Mouse (Mus musculus) lung, postnatal 10 days (tissue): ENCODE data around the gene Exd2.

Experiments
- DNase-seq: peaks from one replicate; pipeline ENCODE4 v3.0.0; 2021

Exd2 gene

GRCm38 (mm10) chr12:80462942-80463651 is at the start of gene Exd2:
Gene Exd2, plus strand, starts transcription at chr12:80463095.
- peak; percentile 93 for DNase-seq

- DNase-seq, result no peak
Observed at GRCm38 (mm10) chr12:80415100-80415499, 47.8 kb upstream of the Exd2 start.

- no peak for DNase-seq
Observed at GRCm38 (mm10) chr12:80427683-80428082, 35.2 kb upstream of the Exd2 start.

GRCm38 (mm10) chr12:80433266-80433665 is 29.6 kb upstream of the Exd2 start:
- peak; percentile 5 for DNase-seq

GRCm38 (mm10) chr12:80434601-80434960 is 28.3 kb upstream of the Exd2 start:
- no peak for DNase-seq

GRCm38 (mm10) chr12:80434961-80435691 is 27.8 kb upstream of the Exd2 start:
- peak; percentile 85 for DNase-seq

GRCm38 (mm10) chr12:80435887-80436286 is 27.0 kb upstream of the Exd2 start:
- no peak for DNase-seq

GRCm38 (mm10) chr12:80436336-80436976 is 26.4 kb upstream of the Exd2 start, which contains the start of gene Dcaf5:
Gene Dcaf5, minus strand, starts transcription at chr12:80436601.
- DNase-seq, result peak; percentile 80

GRCm38 (mm10) chr12:80437051-80437675 is 25.7 kb upstream of the Exd2 start:
- no peak for DNase-seq

- DNase-seq, result peak; percentile 40
Observed at GRCm38 (mm10) chr12:80440957-80441356, 21.9 kb upstream of the Exd2 start.

- no peak for DNase-seq
Observed at GRCm38 (mm10) chr12:80444525-80445109, 18.3 kb upstream of the Exd2 start.

- no peak for DNase-seq
Observed at GRCm38 (mm10) chr12:80453506-80453905, 9.4 kb upstream of the Exd2 start.

GRCm38 (mm10) chr12:80458033-80458432 is 4.9 kb upstream of the Exd2 start:
- no peak for DNase-seq

GRCm38 (mm10) chr12:80462292-80462896 is 501 bp upstream of the Exd2 start:
- peak; percentile 16 for DNase-seq

- DNase-seq, result peak; percentile 26
Observed at GRCm38 (mm10) chr12:80463666-80464269, 873 bp downstream of the Exd2 start.

GRCm38 (mm10) chr12:80470206-80470605 is 7.3 kb downstream of the Exd2 start:
- no peak for DNase-seq

GRCm38 (mm10) chr12:80471926-80472325 is 9.0 kb downstream of the Exd2 start:
- no peak for DNase-seq

- DNase-seq, result no peak
Observed at GRCm38 (mm10) chr12:80473731-80474130, 10.8 kb downstream of the Exd2 start.

GRCm38 (mm10) chr12:80479986-80480385 is 17.1 kb downstream of the Exd2 start:
- DNase-seq, result no peak

- DNase-seq, result peak; percentile 13
Observed at GRCm38 (mm10) chr12:80483397-80483796, 20.5 kb downstream of the Exd2 start.

- DNase-seq, result no peak
Observed at GRCm38 (mm10) chr12:80493311-80493710, 30.4 kb downstream of the Exd2 start.

- no peak for DNase-seq
Observed at GRCm38 (mm10) chr12:80495691-80496090, 32.8 kb downstream of the Exd2 start.
